Mouse (Mus musculus) layer of hippocampus, postnatal 14 days (tissue): ENCODE measurements around the gene Cd9. TPM values are rescaled to one million over a fixed set of nuclear protein-coding genes. Genes with fewer than 3 reads are reported as not detected.

Experiments
- DNase-seq, 2 experiments: peaks; one replicate each; pipeline ENCODE4 v3.0.0; 2021 to 2022; ENCODE audit warnings: low spot score in 2 of 2, mixed read lengths in 1 of 2
- total RNA-seq, 2 experiments: library from RNA; stranded (reverse); gene quantifications; 2 replicates each; pipeline ENCODE4 v1.2.3; 2021

The Cd9 gene
- total RNA-seq, 2 experiments from 2014 or later = 103 to 117 TPM

GRCm38 (mm10) chr6:125410995-125411547, 83.5 kb downstream of the Cd9 start:
- no peak for DNase-seq

GRCm38 (mm10) chr6:125410551-125410950, 84.0 kb downstream of the Cd9 start:
- no peak for DNase-seq

Other genes with a start within 250 kb of the Cd9 start
- not detected for gene Tuba3a, start 208.7 kb downstream of the Cd9 start, total RNA-seq
- gene Ltbr, start 180.9 kb downstream of the Cd9 start, total RNA-seq = 10 to 100 TPM in 1 of 2 experiments, 1 to 10 TPM in 1; 9.8 to 13.3 TPM
- gene Scnn1a, start 174.1 kb downstream of the Cd9 start, total RNA-seq = 1 to 10 TPM; 2.8 to 4.1 TPM
- 10 to 100 TPM; 12.8 to 15.2 TPM for gene Tnfrsf1a, start 145.4 kb downstream of the Cd9 start, total RNA-seq
- not detected for gene Plekhg6, start 114.0 kb downstream of the Cd9 start, total RNA-seq
- 10 to 100 TPM; 29.1 to 32.8 TPM for gene Vwf, start 52.0 kb upstream of the Cd9 start, total RNA-seq
- 1 to 10 TPM; 3.1 to 4.4 TPM for gene Ano2, start 195.6 kb upstream of the Cd9 start, total RNA-seq